Mouse (Mus musculus): Measurements from ENCODE around the gene Slc38a4. TPM values are rescaled to one million over a fixed set of nuclear protein-coding genes. Genes with fewer than 3 reads are reported as not detected.

Gene Slc38a4
- total RNA-seq (2014; rRNA removed; ENCODE audit: low replicate concordance) (92.1 and 111 TPM in 2 replicates), polyA plus RNA-seq (2015; fragmentation: Nextera tagmentation; extraction: Ambion mirVana) (56.3 and 57.5 TPM in 2 replicates)

GRCm38 (mm10) chr15:97055794-97056193 is at the start of gene Slc38a4:
TSS of gene Slc38a4 (minus strand) at chr15:97055956.
- Histone ChIP-seq H3K9me3 (replicated peaks; ENCODE audit: control insufficient read depth, low read length) (0 out of 2 replicates have a peak, but pooled peaks cover 7% of the 10 kb centered on the region), H3K9ac (replicated peaks; ENCODE audit: low read depth, low read length) (peak within 1 kb of the TSS; percentile 86), H3K27me3 (ENCODE audit: control insufficient read depth, insufficient read depth, low read length) (no peaks in the 10 kb centered on the region), H3K27ac (ENCODE audit: low read depth) (peak within 1 kb of the TSS; percentile 90), H3K4me2 (ENCODE audit: low read depth, low read length) (peak within 1 kb of the TSS; percentile 68), H3K4me1 (ENCODE audit: control insufficient read depth, insufficient read depth) (no peaks in the 10 kb centered on the region), H3K4me3 (ENCODE audit: low read depth, low read length) (peak within 1 kb of the TSS; percentile 58), H3K36me3 (replicated peaks; ENCODE audit: control insufficient read depth, insufficient read depth, low read length) (no peaks in the 10 kb centered on the region)
- DNase-seq (ENCODE audit: low spot score) = peak; percentile 58
- TF ChIP-seq EP300 (IDR thresholded peaks at IDR 0.05; ENCODE audit: low read depth) = no peak
- no peak for TF ChIP-seq CTCF (IDR thresholded peaks at IDR 0.05; ENCODE audit: low read depth)
- peak; percentile 70 for ATAC-seq (ENCODE audit: insufficient read depth, low read depth)
- 60% methylated on average over 9 of the region's 9 CpGs for WGBS

GRCm38 (mm10) chr15:97104889-97105391 is 49.2 kb upstream of the Slc38a4 start:
- Histone ChIP-seq H3K36me3 (replicated peaks; ENCODE audit: control insufficient read depth, insufficient read depth, low read length) (no peaks in the 10 kb centered on the region), H3K4me1 (ENCODE audit: control insufficient read depth, insufficient read depth) (peaks cover 34% of the 10 kb centered on the region), H3K9ac (replicated peaks; ENCODE audit: low read depth, low read length) (no peak overlapping the region), H3K27ac (ENCODE audit: low read depth) (peak overlapping the region; percentile 73), H3K27me3 (ENCODE audit: control insufficient read depth, insufficient read depth, low read length) (no peaks in the 10 kb centered on the region), H3K4me2 (ENCODE audit: low read depth, low read length) (no peak overlapping the region), H3K9me3 (replicated peaks; ENCODE audit: control insufficient read depth, low read length) (no peaks in the 10 kb centered on the region), H3K4me3 (ENCODE audit: low read depth, low read length) (no peak overlapping the region)
- TF ChIP-seq EP300 (IDR thresholded peaks at IDR 0.05; ENCODE audit: low read depth) = no peak
- TF ChIP-seq CTCF (IDR thresholded peaks at IDR 0.05; ENCODE audit: low read depth) = no peak
- 15% methylated on average over 3 of the region's 3 CpGs for WGBS
- DNase-seq (ENCODE audit: low spot score) (no peak), ATAC-seq (ENCODE audit: insufficient read depth, low read depth) (no peak)

- WGBS = 86% methylated on average over 3 of the region's 3 CpGs
- no peak overlapping the region for H3K4me2 ChIP-seq (ENCODE audit: low read depth, low read length)
- H3K9me3 ChIP-seq (replicated peaks; ENCODE audit: control insufficient read depth, low read length) = no peaks in the 10 kb centered on the region
- H3K27ac ChIP-seq (ENCODE audit: low read depth) = peak overlapping the region; percentile 73
- peaks cover 34% of the 10 kb centered on the region for H3K4me1 ChIP-seq (ENCODE audit: control insufficient read depth, insufficient read depth)
- TF ChIP-seq CTCF (IDR thresholded peaks at IDR 0.05; ENCODE audit: low read depth) (no peak), EP300 (IDR thresholded peaks at IDR 0.05; ENCODE audit: low read depth) (no peak)
- ATAC-seq (ENCODE audit: insufficient read depth, low read depth) = no peak
- DNase-seq (ENCODE audit: low spot score) = no peak
- H3K9ac ChIP-seq (replicated peaks; ENCODE audit: low read depth, low read length) = no peak overlapping the region
- H3K27me3 ChIP-seq (ENCODE audit: control insufficient read depth, insufficient read depth, low read length) = no peaks in the 10 kb centered on the region
- no peaks in the 10 kb centered on the region for H3K36me3 ChIP-seq (replicated peaks; ENCODE audit: control insufficient read depth, insufficient read depth, low read length)
- H3K4me3 ChIP-seq (ENCODE audit: low read depth, low read length) = no peak overlapping the region
These were observed 48.3 kb upstream of the Slc38a4 start for GRCm38 (mm10) chr15:97104048-97104447.

GRCm38 (mm10) chr15:97102811-97103210 is 47.1 kb upstream of the Slc38a4 start:
- TF ChIP-seq CTCF (IDR thresholded peaks at IDR 0.05; ENCODE audit: low read depth) (no peak), EP300 (IDR thresholded peaks at IDR 0.05; ENCODE audit: low read depth) (peak; percentile 48; the same call in 1 of the 2 replicates)
- WGBS = 7% methylated on average over 10 of the region's 10 CpGs
- H3K4me2 ChIP-seq (ENCODE audit: low read depth, low read length) = peak overlapping the region; percentile 41

GRCm38 (mm10) chr15:97102181-97102580 is 46.4 kb upstream of the Slc38a4 start:
- Histone ChIP-seq H3K9me3 (replicated peaks; ENCODE audit: control insufficient read depth, low read length) (no peaks in the 10 kb centered on the region), H3K9ac (replicated peaks; ENCODE audit: low read depth, low read length) (peak overlapping the region; percentile 49; the same call in 1 of the 2 replicates), H3K27me3 (ENCODE audit: control insufficient read depth, insufficient read depth, low read length) (no peaks in the 10 kb centered on the region), H3K4me2 (ENCODE audit: low read depth, low read length) (0 out of 2 replicates have a peak overlapping the region, but pooled peaks have one; percentile 41), H3K4me1 (ENCODE audit: control insufficient read depth, insufficient read depth) (peaks cover 34% of the 10 kb centered on the region), H3K4me3 (ENCODE audit: low read depth, low read length) (no peak overlapping the region), H3K27ac (ENCODE audit: low read depth) (peak overlapping the region; percentile 98), H3K36me3 (replicated peaks; ENCODE audit: control insufficient read depth, insufficient read depth, low read length) (no peaks in the 10 kb centered on the region)
- 36% methylated on average over 5 of the region's 5 CpGs for WGBS
- ATAC-seq (ENCODE audit: insufficient read depth, low read depth) = peak; percentile 96
- TF ChIP-seq CTCF (IDR thresholded peaks at IDR 0.05; ENCODE audit: low read depth) (no peak), EP300 (IDR thresholded peaks at IDR 0.05; ENCODE audit: low read depth) (no peak)
- DNase-seq (ENCODE audit: low spot score) = peak; percentile 81

More at GRCm38 (mm10) chr15:97102811-97103210, 47.1 kb upstream of the Slc38a4 start:
- H3K9me3 ChIP-seq (replicated peaks; ENCODE audit: control insufficient read depth, low read length) = no peaks in the 10 kb centered on the region
- H3K9ac ChIP-seq (replicated peaks; ENCODE audit: low read depth, low read length) = peak overlapping the region; percentile 49
- no peaks in the 10 kb centered on the region for H3K27me3 ChIP-seq (ENCODE audit: control insufficient read depth, insufficient read depth, low read length)
- ATAC-seq (ENCODE audit: insufficient read depth, low read depth) (peak; percentile 80), DNase-seq (ENCODE audit: low spot score) (peak; percentile 87)
- H3K36me3 ChIP-seq (replicated peaks; ENCODE audit: control insufficient read depth, insufficient read depth, low read length) = no peaks in the 10 kb centered on the region
- H3K27ac ChIP-seq (ENCODE audit: low read depth) = peak overlapping the region; percentile 98
- no peak overlapping the region for H3K4me3 ChIP-seq (ENCODE audit: low read depth, low read length)
- H3K4me1 ChIP-seq (ENCODE audit: control insufficient read depth, insufficient read depth) = peaks cover 34% of the 10 kb centered on the region

Measured in heart, postnatal 0 days (tissue).